Mouse (Mus musculus) ES-Bruce4 (cell line): ENCODE data around the gene Tmem38b. TPM values are rescaled to one million over a fixed set of nuclear protein-coding genes. Genes with fewer than 3 reads are reported as not detected.
A peak's percentile ranks its signal among the peaks of the same experiment; 100 is the strongest.

ENCODE experiments used
- H3K27ac ChIP-seq: 2 replicates; pipeline ENCODE4 v1.5.1; 2012; ENCODE audit warnings: low read length, inconsistent platforms; ENCODE audit not compliant: insufficient read depth
- H3K27me3 ChIP-seq: 2 replicates; pipeline ENCODE4 v1.6.1; 2012; ENCODE audit warnings: mild to moderate bottlenecking, low read length, inconsistent platforms; ENCODE audit not compliant: control insufficient read depth, poor library complexity, insufficient read depth, severe bottlenecking
- H3K36me3 ChIP-seq: 2 replicates; pipeline ENCODE4 v1.6.1; 2012; ENCODE audit warnings: inconsistent platforms, mild to moderate bottlenecking, low read length, moderate library complexity; ENCODE audit not compliant: control insufficient read depth, poor library complexity, insufficient read depth, severe bottlenecking
- H3K4me1 ChIP-seq: one replicate; pipeline ENCODE4 v1.8.1; 2011; ENCODE audit warnings: low read length; ENCODE audit not compliant: control insufficient read depth, insufficient read depth
- H3K4me3 ChIP-seq: 2 replicates; pipeline ENCODE4 v1.5.1; 2011; ENCODE audit warnings: low read depth, mild to moderate bottlenecking, low read length
- H3K9ac ChIP-seq: 2 replicates; pipeline ENCODE4 v1.6.1; 2012; ENCODE audit warnings: low read depth, mild to moderate bottlenecking, inconsistent platforms; ENCODE audit not compliant: poor library complexity, severe bottlenecking
- H3K9me3 ChIP-seq: replicated peaks from 2 replicates; pipeline ENCODE4 v1.6.1; 2012; ENCODE audit warnings: mild to moderate bottlenecking, low read length, inconsistent platforms; ENCODE audit not compliant: control insufficient read depth, poor library complexity, insufficient read depth, severe bottlenecking
- CTCF ChIP-seq: IDR thresholded peaks from one replicate; pipeline ENCODE4 v1.8.1; 2011; ENCODE audit warnings: low read depth, low read length
- EP300 ChIP-seq: IDR thresholded peaks from 2 replicates; pipeline ENCODE4 v1.6.1; 2011; ENCODE audit warnings: low read depth, low read length; ENCODE audit not compliant: insufficient read depth
- POLR2A ChIP-seq: IDR thresholded peaks from one replicate; pipeline ENCODE4 v1.8.1; 2011; ENCODE audit warnings: low read length; ENCODE audit not compliant: insufficient read depth
- polyA plus RNA-seq: library from polyadenylated mRNA; stranded (reverse); fragments of >200 nt; gene quantifications from 2 replicates; pipeline ENCODE4 v1.2.4, GENCODE M21; 2011; ENCODE audit warnings: low read depth; ENCODE audit not compliant: missing spikeins, insufficient read depth, insufficient read length

Gene Tmem38b
- polyA plus RNA-seq, 1 experiment = 24.7 TPM

DNA sequence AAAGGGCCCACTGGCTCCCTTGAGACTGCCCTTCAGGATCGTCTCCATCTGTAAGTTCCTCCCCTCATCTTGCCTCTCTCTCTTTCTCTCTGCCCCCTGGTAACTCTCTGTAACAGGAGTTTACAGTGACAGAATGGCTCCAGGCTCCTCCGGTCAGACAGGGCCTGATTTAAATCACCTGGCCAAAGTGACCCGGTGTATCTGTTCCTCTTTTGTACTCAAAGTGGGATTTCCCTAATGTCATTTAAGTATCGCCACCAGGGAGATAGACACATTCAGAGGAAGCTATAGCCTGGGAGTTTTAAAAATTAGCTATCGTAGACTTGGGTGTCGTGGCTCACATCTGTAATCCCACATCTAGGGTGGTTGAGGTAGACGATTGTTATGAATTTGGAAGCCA lies 78.5 kb downstream of the Tmem38b start:
- H3K4me3 ChIP-seq = no peak overlapping the region
- no peaks in the 10 kb centered on the region for H3K4me1 ChIP-seq
- H3K9me3 ChIP-seq = no peaks in the 10 kb centered on the region
- H3K36me3 ChIP-seq = no peaks in the 10 kb centered on the region
- no peaks in the 10 kb centered on the region for H3K27me3 ChIP-seq
- TF ChIP-seq CTCF = no peak
- no peak for TF ChIP-seq POLR2A
- TF ChIP-seq EP300 = no peak
- H3K27ac ChIP-seq = no peak overlapping the region
- H3K9ac ChIP-seq = no peak overlapping the region

DNA sequence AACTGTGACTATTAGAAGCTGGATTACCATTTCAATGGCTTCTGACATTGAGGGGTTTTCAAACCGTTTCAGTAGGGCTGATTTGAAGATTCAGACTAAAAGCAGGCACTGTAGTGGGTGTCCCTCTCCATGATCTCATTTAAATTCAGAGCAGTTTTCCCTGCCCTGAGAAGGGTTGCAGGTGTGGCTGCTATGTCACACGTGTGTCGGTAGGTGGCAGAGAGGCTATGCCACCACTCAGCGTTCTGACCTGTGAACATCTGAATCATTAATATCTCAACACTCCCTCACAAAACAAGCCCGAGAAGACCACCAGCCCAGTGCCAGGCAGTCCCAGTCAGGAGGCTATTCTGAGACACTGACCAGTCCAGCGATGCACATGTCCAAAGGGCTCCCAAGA lies 79.7 kb downstream of the Tmem38b start:
- no peak overlapping the region for H3K4me3 ChIP-seq
- no peaks in the 10 kb centered on the region for H3K27me3 ChIP-seq
- no peak overlapping the region for H3K9ac ChIP-seq
- TF ChIP-seq EP300 = no peak
- peak; percentile 54 for TF ChIP-seq CTCF
- no peak for TF ChIP-seq POLR2A
- no peak overlapping the region for H3K27ac ChIP-seq
- H3K4me1 ChIP-seq = no peaks in the 10 kb centered on the region
- no peaks in the 10 kb centered on the region for H3K36me3 ChIP-seq
- H3K9me3 ChIP-seq = no peaks in the 10 kb centered on the region

DNA sequence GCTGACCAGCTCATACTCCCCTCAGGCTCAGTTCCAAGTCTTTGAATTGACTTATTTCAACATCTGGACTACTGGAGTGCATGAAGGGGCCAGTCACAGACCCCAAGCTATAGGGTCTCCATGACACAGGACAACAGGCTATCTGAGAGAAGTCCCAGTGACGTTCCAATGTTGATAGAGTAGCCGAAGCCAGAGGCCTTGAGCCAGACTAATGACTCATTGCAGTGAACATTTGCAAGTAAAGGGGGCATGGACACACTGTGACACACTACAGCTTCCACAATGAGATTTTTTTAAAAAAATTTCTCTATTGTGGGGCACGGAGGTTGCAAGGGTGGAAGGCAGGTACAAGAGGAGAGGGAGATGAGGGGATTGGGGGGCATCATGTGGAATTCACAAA lies 81.2 kb downstream of the Tmem38b start:
- Histone ChIP-seq H3K4me1 (no peaks in the 10 kb centered on the region), H3K4me3 (no peak overlapping the region), H3K27me3 (no peaks in the 10 kb centered on the region), H3K27ac (no peak overlapping the region), H3K9me3 (no peaks in the 10 kb centered on the region), H3K36me3 (no peaks in the 10 kb centered on the region), H3K9ac (no peak overlapping the region)
- no peak for TF ChIP-seq EP300
- TF ChIP-seq POLR2A = no peak
- TF ChIP-seq CTCF = no peak

Other genes with a start within 250 kb of the Tmem38b start
- 7.5 and 9.2 TPM in 2 replicates for gene Fsd1l, start 194.6 kb upstream of the Tmem38b start, polyA plus RNA-seq
- gene Fktn, start 112.0 kb upstream of the Tmem38b start, polyA plus RNA-seq = 12.2 and 13.5 TPM in 2 replicates
- 0.27 and 0.30 TPM in 2 replicates for gene Tal2, start 46.3 kb upstream of the Tmem38b start, polyA plus RNA-seq